Comparison of ENCODE assay signal across 14 mouse cellular contexts in the genomic region with DNA sequence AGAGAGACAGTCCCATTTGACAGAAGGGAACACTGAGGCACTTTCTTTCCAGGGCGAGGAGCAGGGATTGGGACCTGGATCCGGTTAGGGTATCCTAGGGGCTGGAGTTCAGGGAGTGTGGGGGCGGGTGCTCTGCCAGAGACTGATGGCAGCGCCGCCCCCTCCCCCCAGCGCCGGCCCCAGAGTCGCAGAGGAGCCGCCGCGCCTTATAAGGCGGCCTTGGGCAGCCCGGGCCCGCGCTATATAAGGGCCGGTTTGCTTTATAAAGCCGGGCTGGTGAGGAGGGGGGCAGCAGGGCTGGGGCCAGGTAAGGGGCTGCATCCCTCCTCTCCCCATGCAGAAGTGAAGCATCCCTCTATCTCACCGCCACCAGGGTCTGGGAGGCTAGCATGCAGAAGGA. TPM values are rescaled to one million over a fixed set of nuclear protein-coding genes. Genes with fewer than 3 reads are reported as not detected.
DNase-seq lines count a peak whose midpoint lies in the region; ATAC-seq and TF ChIP-seq lines count a peak whose summit lies in the region.
"Had no signal": no experiment of that assay in that cellular context is flagged by ENCODE, and none has a peak within 500 bp of the region (broad histone marks: within the 10 kb centered on the region; RNA-seq: fewer than 3 reads in every experiment).

No protein-coding gene starts in this region.

- peak overlapping the region; percentile 48 for H3K4me2 ChIP-seq in heart, postnatal 0 days (ENCODE audit: low read depth, low read length)
- H3K4me2 ChIP-seq in intestine, embryonic 15.5 days (replicated peaks) = peak overlapping the region; percentile 36

- no peak for TF ChIP-seq CTCF in heart, postnatal 0 days (IDR thresholded peaks at IDR 0.05; ENCODE audit: low read depth)
- no peak for TF ChIP-seq CTCF in testis, adult 2 months (IDR thresholded peaks at IDR 0.05; ENCODE audit: control insufficient read depth, insufficient read depth, insufficient replicate concordance, low read depth, low read length)

- no peaks in the 10 kb centered on the region for H3K9me3 ChIP-seq in heart, postnatal 0 days (replicated peaks; ENCODE audit: control insufficient read depth, low read length)
- no peaks in the 10 kb centered on the region for H3K9me3 ChIP-seq in intestine, embryonic 15.5 days

- peak overlapping the region; percentile 32 for H3K4me3 ChIP-seq in heart, postnatal 0 days (ENCODE audit: low read depth, low read length)
- peak overlapping the region; percentile 66 for H3K4me3 ChIP-seq in testis, adult 2 months (ENCODE audit: control insufficient read depth, low read depth, low read length)
- peak overlapping the region; percentile 22 for H3K4me3 ChIP-seq in intestine, embryonic 15.5 days (replicated peaks)
- H3K4me3 ChIP-seq: layer of hippocampus, adult 2 months had no signal

- H3K27me3 ChIP-seq in heart, postnatal 0 days (ENCODE audit: control insufficient read depth, insufficient read depth, low read length) = 0 out of 2 replicates have a peak, but pooled peaks cover 3% of the 10 kb centered on the region
- H3K27me3 ChIP-seq in testis, adult 2 months (ENCODE audit: control insufficient read depth, insufficient read depth, low read length) = no peaks in the 10 kb centered on the region
- peaks cover 24% of the 10 kb centered on the region for H3K27me3 ChIP-seq in intestine, embryonic 15.5 days (replicated peaks)

- H3K27ac ChIP-seq in heart, postnatal 0 days (ENCODE audit: low read depth) = peak overlapping the region; percentile 38
- H3K27ac ChIP-seq in testis, adult 2 months (ENCODE audit: control insufficient read depth, insufficient read depth, low read depth, low read length) = peak overlapping the region; percentile 21; the same call in 1 of the 2 replicates
- H3K27ac ChIP-seq in intestine, embryonic 15.5 days = peak overlapping the region; percentile 64
- H3K27ac ChIP-seq: layer of hippocampus, adult 2 months had no signal

- peak overlapping the region; percentile 37 for H3K9ac ChIP-seq in heart, postnatal 0 days (replicated peaks; ENCODE audit: low read depth, low read length)
- 0 out of 2 replicates have a peak overlapping the region, but pooled peaks have one; percentile 17 for H3K9ac ChIP-seq in intestine, embryonic 15.5 days

- WGBS in heart, postnatal 0 days = under 1% methylated on average over 18 of the region's 18 CpGs
- 1% methylated on average over 18 of the region's 18 CpGs for WGBS in intestine, embryonic 15.5 days

- no peak for DNase-seq in heart, postnatal 0 days (ENCODE audit: low spot score)
- DNase-seq in heart, postnatal 36 days = no peak
- DNase-seq in testis, postnatal 14 days (ENCODE audit: low spot score) = no peak
- DNase-seq in layer of hippocampus, postnatal 25 days (ENCODE audit: extremely low spot score in 1 of 2, low spot score in 1 of 2) = no peak
- no peak for DNase-seq in adrenal gland, adult 18-20 months (ENCODE audit: low spot score in 2 of 2)
- DNase-seq: adrenal gland, adult 8-10 months; cerebellum, adult 18-20 months; lung, adult 18-20 months; right cerebral cortex, adult 18-20 months; thymus, adult 2 months had no signal

- no peaks in the 10 kb centered on the region for H3K36me3 ChIP-seq in heart, postnatal 0 days (replicated peaks; ENCODE audit: control insufficient read depth, insufficient read depth, low read length)
- H3K36me3 ChIP-seq in testis, adult 2 months (ENCODE audit: control insufficient read depth, insufficient read depth, low read length) = no peaks in the 10 kb centered on the region
- H3K36me3 ChIP-seq in intestine, embryonic 15.5 days = no peaks in the 10 kb centered on the region

- no peak for TF ChIP-seq POLR2A in testis, adult 2 months (IDR thresholded peaks at IDR 0.05; ENCODE audit: control insufficient read depth, low read depth, low read length)

- intact Hi-C loops in heart, postnatal 36 days (cut with DNase I) = loop anchor here (2.0 kb wide), 1 partner anchor 43 kb away; no protein-coding TSS in a partner anchor

- 0 out of 2 replicates have a peak, but pooled peaks have one; percentile 27 for ATAC-seq in heart, postnatal 0 days (ENCODE audit: insufficient read depth, low read depth)
- ATAC-seq in intestine, embryonic 15.5 days = peak; percentile 67

- 0 out of 2 replicates have a peak, but pooled peaks cover 11% of the 10 kb centered on the region for H3K4me1 ChIP-seq in heart, postnatal 0 days (ENCODE audit: control insufficient read depth, insufficient read depth)
- H3K4me1 ChIP-seq in testis, adult 2 months (ENCODE audit: control insufficient read depth, insufficient read depth, low read length) = peaks cover 7% of the 10 kb centered on the region; the same call in 1 of the 2 replicates
- H3K4me1 ChIP-seq in intestine, embryonic 15.5 days (replicated peaks) = peaks cover 13% of the 10 kb centered on the region

- TF ChIP-seq EP300 in heart, postnatal 0 days (IDR thresholded peaks at IDR 0.05; ENCODE audit: low read depth) = no peak

RNA-seq across cellular contexts. Expression of gene Cnn1, which starts 0.9 kb away (rescaled TPM):
- 56.3 and 305 TPM in 2 replicates for total RNA-seq in heart, postnatal 0 days (2014; rRNA removed; ENCODE audit: low replicate concordance)
- polyA plus RNA-seq in heart, postnatal 0 days (2015; fragmentation: Nextera tagmentation; extraction: Ambion mirVana) = 41.3 and 53.5 TPM in 2 replicates
- 1 to 10 TPM; 7.3 to 8.8 TPM for total RNA-seq in heart, postnatal 36 days (2021)
- polyA plus RNA-seq in testis, adult 2 months (2012; rRNA removed) = 5.8 and 22.3 TPM in 2 replicates
- 281 and 303 TPM in 2 replicates for polyA plus RNA-seq in intestine, embryonic 15.5 days (2015; fragmentation: Nextera tagmentation; extraction: Ambion mirVana)
- 1 to 10 TPM in 1 of 2 experiments, under 1 TPM in 1; 0.32 to 1.2 TPM for total RNA-seq in layer of hippocampus, postnatal 25 days (2021)
- total RNA-seq in adrenal gland, adult 18-20 months (2021) = 1 to 10 TPM in 1 of 2 experiments, under 1 TPM in 1; 0.99 to 2.7 TPM

RNA-seq across cellular contexts. Expression of gene Ecsit, which starts 14.7 kb away (rescaled TPM):
- 106 and 138 TPM in 2 replicates for total RNA-seq in heart, postnatal 0 days (2014; rRNA removed; ENCODE audit: low replicate concordance)
- 80.1 and 82.0 TPM in 2 replicates for polyA plus RNA-seq in heart, postnatal 0 days (2015; fragmentation: Nextera tagmentation; extraction: Ambion mirVana)
- 100 to 1,000 TPM; 103 to 106 TPM for total RNA-seq in heart, postnatal 36 days (2021)
- polyA plus RNA-seq in testis, adult 2 months (2012; rRNA removed) = 71.6 and 72.6 TPM in 2 replicates
- 44.4 and 50.0 TPM in 2 replicates for polyA plus RNA-seq in intestine, embryonic 15.5 days (2015; fragmentation: Nextera tagmentation; extraction: Ambion mirVana)
- total RNA-seq in layer of hippocampus, postnatal 25 days (2021) = 10 to 100 TPM; 45.6 to 45.8 TPM
- total RNA-seq in adrenal gland, adult 18-20 months (2021) = 10 to 100 TPM; 49.0 to 64.4 TPM

RNA-seq across cellular contexts. Expression of gene Elof1, which starts 17.1 kb away (rescaled TPM):
- 86.6 and 132 TPM in 2 replicates for total RNA-seq in heart, postnatal 0 days (2014; rRNA removed; ENCODE audit: low replicate concordance)
- polyA plus RNA-seq in heart, postnatal 0 days (2015; fragmentation: Nextera tagmentation; extraction: Ambion mirVana) = 82.3 and 89.1 TPM in 2 replicates
- 10 to 100 TPM; 37.1 to 37.8 TPM for total RNA-seq in heart, postnatal 36 days (2021)
- 1,299 and 1,403 TPM in 2 replicates for polyA plus RNA-seq in testis, adult 2 months (2012; rRNA removed)
- polyA plus RNA-seq in intestine, embryonic 15.5 days (2015; fragmentation: Nextera tagmentation; extraction: Ambion mirVana) = 143 and 157 TPM in 2 replicates
- total RNA-seq in layer of hippocampus, postnatal 25 days (2021) = 10 to 100 TPM; 53.1 to 57.9 TPM
- 10 to 100 TPM; 73.3 to 81.8 TPM for total RNA-seq in adrenal gland, adult 18-20 months (2021)

RNA-seq across cellular contexts. Expression of gene Zfp653, which starts 28.7 kb away (rescaled TPM):
- total RNA-seq in heart, postnatal 0 days (2014; rRNA removed; ENCODE audit: low replicate concordance) = 26.1 and 27.4 TPM in 2 replicates
- polyA plus RNA-seq in heart, postnatal 0 days (2015; fragmentation: Nextera tagmentation; extraction: Ambion mirVana) = 4.0 and 4.3 TPM in 2 replicates
- 1 to 10 TPM; 4.4 to 5.2 TPM for total RNA-seq in heart, postnatal 36 days (2021)
- 43.1 and 44.9 TPM in 2 replicates for polyA plus RNA-seq in testis, adult 2 months (2012; rRNA removed)
- 9.7 and 10.6 TPM in 2 replicates for polyA plus RNA-seq in intestine, embryonic 15.5 days (2015; fragmentation: Nextera tagmentation; extraction: Ambion mirVana)
- 10 to 100 TPM; 17.9 to 22.1 TPM for total RNA-seq in layer of hippocampus, postnatal 25 days (2021)
- 1 to 10 TPM; 8.4 to 8.7 TPM for total RNA-seq in adrenal gland, adult 18-20 months (2021)

RNA-seq across cellular contexts. Expression of gene Gm49318, which starts 28.9 kb away (rescaled TPM):
- not detected in 2 replicates for total RNA-seq in heart, postnatal 0 days (2014; rRNA removed; ENCODE audit: low replicate concordance)
- not detected in 2 replicates for polyA plus RNA-seq in heart, postnatal 0 days (2015; fragmentation: Nextera tagmentation; extraction: Ambion mirVana)
- not detected for total RNA-seq in heart, postnatal 36 days (2021)
- not detected in 2 replicates for polyA plus RNA-seq in testis, adult 2 months (2012; rRNA removed)
- not detected in 2 replicates for polyA plus RNA-seq in intestine, embryonic 15.5 days (2015; fragmentation: Nextera tagmentation; extraction: Ambion mirVana)
- total RNA-seq in layer of hippocampus, postnatal 25 days (2021) = 1 to 10 TPM; 1.2 to 3.9 TPM
- under 1 TPM in 1 of 2 experiments, not detected in 1; 0.61 TPM for total RNA-seq in adrenal gland, adult 18-20 months (2021)
- polyA plus RNA-seq: gonadal fat pad, adult 2 months; thymus, adult 2 months had no signal
